ENCODE assay signal across 11 mouse cellular contexts in the genomic region with DNA sequence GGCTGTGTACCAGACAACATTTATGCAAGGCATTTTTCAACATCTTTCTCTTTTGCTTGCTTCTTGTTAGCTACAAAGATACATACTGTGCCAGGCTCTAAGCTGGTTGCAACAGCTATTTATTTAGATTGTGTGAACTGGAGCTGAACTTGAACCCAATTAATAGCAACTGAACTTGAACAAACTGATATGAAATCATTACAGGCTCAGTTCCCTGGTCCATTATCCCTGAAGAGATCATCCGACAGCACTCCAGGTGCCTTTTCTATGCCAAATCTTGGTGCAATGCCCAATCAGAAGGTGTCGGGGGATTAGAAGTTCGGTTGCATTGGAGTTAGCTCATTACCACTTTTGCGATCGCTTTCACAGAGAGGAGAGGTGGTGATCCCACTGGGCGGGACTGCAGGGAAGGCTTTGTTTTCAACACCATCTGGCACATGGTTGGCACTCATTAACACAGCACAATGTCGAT.
DNase-seq lines count a peak whose midpoint lies in the region; ATAC-seq lines count a peak whose summit lies in the region.
"Had no signal": no experiment of that assay in that cellular context is flagged by ENCODE, and none has a peak within 500 bp of the region (broad histone marks: within the 10 kb centered on the region; RNA-seq: fewer than 3 reads in every experiment).

No protein-coding gene starts in this region.

- H3K27ac ChIP-seq in neural tube, embryonic 13.5 days (replicated peaks), result peak overlapping the region; percentile 54; the same call in 1 of the 2 replicates
- H3K27ac ChIP-seq in forebrain, embryonic 11.5 days (ENCODE audit: low read depth, low read length), result peak overlapping the region; percentile 64
- peak overlapping the region; percentile 72 for H3K27ac ChIP-seq in hindbrain, embryonic 14.5 days
- H3K27ac ChIP-seq: left cerebral cortex, adult 2 months; stomach, embryonic 15.5 days had no signal

- no peak overlapping the region for H3K9ac ChIP-seq in neural tube, embryonic 13.5 days
- H3K9ac ChIP-seq in forebrain, embryonic 11.5 days (ENCODE audit: low read length), result no peak overlapping the region
- no peak overlapping the region for H3K9ac ChIP-seq in hindbrain, embryonic 14.5 days
- H3K9ac ChIP-seq: lung, embryonic 14.5 days; stomach, embryonic 15.5 days had no signal

- H3K4me1 ChIP-seq in neural tube, embryonic 13.5 days (replicated peaks), result peaks cover 12% of the 10 kb centered on the region
- H3K4me1 ChIP-seq in forebrain, embryonic 11.5 days (replicated peaks; ENCODE audit: control insufficient read depth, insufficient read depth, low read length), result peaks cover 2% of the 10 kb centered on the region; the same call in 1 of the 2 replicates
- H3K4me1 ChIP-seq in hindbrain, embryonic 14.5 days (replicated peaks; ENCODE audit: control insufficient read depth, insufficient read depth, low read length), result no peaks in the 10 kb centered on the region
- H3K4me1 ChIP-seq: stomach, embryonic 15.5 days had no signal

- DNase-seq in neural tube, embryonic 10.5 days (ENCODE audit: extremely low spot score, low spot score), result no peak
- DNase-seq in forebrain, embryonic 11.5 days (ENCODE audit: low spot score), result peak; percentile 78
- peak; percentile 46 for DNase-seq in hindbrain, embryonic 14.5 days (ENCODE audit: low spot score)
- DNase-seq in adrenal gland, postnatal 36 days, result no peak
- no peak for DNase-seq in gastrocnemius, postnatal 36 days
- DNase-seq in lung, postnatal 25 days (ENCODE audit: low spot score), result no peak
- DNase-seq: kidney, postnatal 14 days; lung, embryonic 14.5 days had no signal

- intact Hi-C loops in gastrocnemius, postnatal 36 days (cut with DNase I), result no loop called here

- H3K9me3 ChIP-seq in neural tube, embryonic 13.5 days, result no peaks in the 10 kb centered on the region
- H3K9me3 ChIP-seq in forebrain, embryonic 11.5 days (ENCODE audit: control insufficient read depth, low read length), result no peaks in the 10 kb centered on the region
- H3K9me3 ChIP-seq in hindbrain, embryonic 14.5 days (ENCODE audit: control insufficient read depth, low read length), result no peaks in the 10 kb centered on the region
- H3K9me3 ChIP-seq: stomach, embryonic 15.5 days had no signal

- H3K27me3 ChIP-seq in neural tube, embryonic 13.5 days, result no peaks in the 10 kb centered on the region
- H3K27me3 ChIP-seq in forebrain, embryonic 11.5 days (ENCODE audit: control insufficient read depth, insufficient read depth, low read length), result no peaks in the 10 kb centered on the region
- no peaks in the 10 kb centered on the region for H3K27me3 ChIP-seq in hindbrain, embryonic 14.5 days (ENCODE audit: control insufficient read depth, insufficient read depth, low read length)
- H3K27me3 ChIP-seq: stomach, embryonic 15.5 days had no signal

- no peak overlapping the region for H3K4me3 ChIP-seq in neural tube, embryonic 13.5 days
- H3K4me3 ChIP-seq in forebrain, embryonic 11.5 days (ENCODE audit: low read depth, low read length), result no peak overlapping the region
- H3K4me3 ChIP-seq in hindbrain, embryonic 14.5 days (replicated peaks; ENCODE audit: low read length), result no peak overlapping the region
- H3K4me3 ChIP-seq: left cerebral cortex, adult 2 months; stomach, embryonic 15.5 days had no signal

- 42% methylated on average over 7 of the region's 7 CpGs for WGBS in neural tube, embryonic 13.5 days
- 21% methylated on average over 7 of the region's 7 CpGs for WGBS in forebrain, embryonic 11.5 days
- 31% methylated on average over 7 of the region's 7 CpGs for WGBS in hindbrain, embryonic 14.5 days

- H3K36me3 ChIP-seq in neural tube, embryonic 13.5 days, result no peaks in the 10 kb centered on the region
- H3K36me3 ChIP-seq in forebrain, embryonic 11.5 days (ENCODE audit: control insufficient read depth, insufficient read depth, low read length), result no peaks in the 10 kb centered on the region
- no peaks in the 10 kb centered on the region for H3K36me3 ChIP-seq in hindbrain, embryonic 14.5 days (replicated peaks; ENCODE audit: control insufficient read depth, insufficient read depth)
- H3K36me3 ChIP-seq: stomach, embryonic 15.5 days had no signal

- peak; percentile 47; the same call in 1 of the 2 replicates for ATAC-seq in neural tube, embryonic 13.5 days (ENCODE audit: low read depth)
- peak; percentile 94 for ATAC-seq in forebrain, embryonic 11.5 days (replicated peaks; ENCODE audit: low FRiP score)
- peak; percentile 59; the same call in 1 of the 2 replicates for ATAC-seq in hindbrain, embryonic 14.5 days (ENCODE audit: low FRiP score)

- 0 out of 2 replicates have a peak overlapping the region, but pooled peaks have one; percentile 5 for H3K4me2 ChIP-seq in neural tube, embryonic 13.5 days
- H3K4me2 ChIP-seq in forebrain, embryonic 11.5 days (ENCODE audit: low read depth, low read length, severe bottlenecking), result 0 out of 2 replicates have a peak overlapping the region, but pooled peaks have one; percentile 15
- H3K4me2 ChIP-seq in hindbrain, embryonic 14.5 days (replicated peaks), result no peak overlapping the region; the same call in 1 of the 2 replicates
- H3K4me2 ChIP-seq: lung, embryonic 14.5 days; stomach, embryonic 15.5 days had no signal

Comparison
In these comparisons a context has a peak if more than half of its experiments do, and no peak if none do; other contexts are left out.
1. DNase-seq: peak in forebrain, embryonic 11.5 days (single experiment) and hindbrain, embryonic 14.5 days (single experiment); none in neural tube, embryonic 10.5 days (single experiment), adrenal gland, postnatal 36 days (0 of 2), gastrocnemius, postnatal 36 days (0 of 2) and lung, postnatal 25 days (single experiment).
2. Peak in every context shown above with its lines, with median percentiles within 50 percentile points of each other: ATAC-seq and H3K27ac ChIP-seq.